Mouse (Mus musculus) urinary bladder, adult 18-20 months (tissue): ENCODE results near the gene Gramd4.

Experiments
- DNase-seq, 2 experiments: peaks; one replicate each; pipeline ENCODE4 v3.0.0; 2022; ENCODE audit warnings: low spot score in 2 of 2, mixed read lengths in 2 of 2

Gene Gramd4

GRCm38 (mm10) chr15:86070368-86070767 lies 12.9 kb downstream of the Gramd4 start:
- DNase-seq, result no peak

DNA sequence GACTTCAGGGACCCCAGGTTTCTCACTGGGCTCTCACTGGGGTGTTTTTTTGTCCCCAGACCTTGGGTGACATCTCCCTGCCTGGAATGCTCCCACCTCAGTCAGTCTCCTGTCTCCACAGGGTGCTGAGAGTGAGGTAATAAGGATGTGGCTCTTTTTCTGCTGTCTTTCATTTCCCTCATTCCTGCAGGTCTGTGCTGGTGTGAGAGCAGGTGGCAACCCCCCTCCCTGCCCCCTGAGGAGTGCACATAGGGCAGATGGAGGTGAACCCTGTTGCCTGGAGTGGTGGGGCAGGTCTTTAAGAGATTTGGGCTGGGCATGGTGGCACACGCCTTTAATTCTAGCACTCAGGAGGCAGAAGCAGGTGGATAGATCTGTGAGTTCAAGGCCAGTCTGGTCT lies 13.7 kb downstream of the Gramd4 start:
- DNase-seq, result no peak

- DNase-seq, result no peak
Measured at GRCm38 (mm10) chr15:86074171-86074937, 16.9 kb downstream of the Gramd4 start.

DNA sequence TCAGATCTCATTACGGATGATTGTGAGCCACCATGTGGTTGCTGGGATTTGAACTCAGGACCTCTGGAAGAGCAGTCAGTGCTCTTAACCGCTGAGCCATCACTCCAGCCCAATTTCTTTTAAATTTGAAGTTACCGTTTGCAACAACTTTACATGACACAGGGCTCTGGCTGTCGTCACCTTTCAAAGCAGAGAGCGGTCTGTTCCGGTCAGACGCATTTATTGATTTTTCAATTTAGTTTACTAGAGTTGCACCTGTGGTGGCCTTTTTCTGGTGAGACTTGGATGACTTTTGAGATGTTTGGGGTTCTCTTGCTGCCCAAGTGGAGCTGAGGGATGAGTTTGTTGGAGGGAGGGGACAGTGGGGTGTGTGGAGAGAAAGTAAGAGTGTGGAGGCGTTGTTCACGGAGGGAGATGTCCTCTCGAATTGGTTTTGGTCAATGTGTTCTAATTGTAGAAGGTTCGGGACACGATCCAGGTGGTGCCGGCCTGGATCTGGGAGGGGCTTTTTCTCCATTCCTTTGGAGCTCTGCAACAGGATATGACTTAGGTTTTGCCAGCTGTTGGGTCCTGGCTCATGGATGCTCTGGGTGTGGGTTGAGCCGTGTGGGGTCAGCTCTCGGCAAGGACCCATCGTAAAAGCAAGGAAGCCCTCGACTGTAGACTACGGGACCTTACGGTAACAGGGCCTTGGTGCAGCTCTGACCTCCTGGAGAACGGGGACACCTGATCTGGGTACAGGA lies 18.0 kb downstream of the Gramd4 start:
- DNase-seq, result no peak

- DNase-seq, result no peak
Measured at GRCm38 (mm10) chr15:86076048-86076315, 18.5 kb downstream of the Gramd4 start.

GRCm38 (mm10) chr15:86076378-86076777 lies 18.9 kb downstream of the Gramd4 start:
- DNase-seq, result no peak

- no peak for DNase-seq
Measured at GRCm38 (mm10) chr15:86077934-86078333, 20.4 kb downstream of the Gramd4 start.

GRCm38 (mm10) chr15:86078481-86079216 lies 21.2 kb downstream of the Gramd4 start:
- no peak for DNase-seq

DNA sequence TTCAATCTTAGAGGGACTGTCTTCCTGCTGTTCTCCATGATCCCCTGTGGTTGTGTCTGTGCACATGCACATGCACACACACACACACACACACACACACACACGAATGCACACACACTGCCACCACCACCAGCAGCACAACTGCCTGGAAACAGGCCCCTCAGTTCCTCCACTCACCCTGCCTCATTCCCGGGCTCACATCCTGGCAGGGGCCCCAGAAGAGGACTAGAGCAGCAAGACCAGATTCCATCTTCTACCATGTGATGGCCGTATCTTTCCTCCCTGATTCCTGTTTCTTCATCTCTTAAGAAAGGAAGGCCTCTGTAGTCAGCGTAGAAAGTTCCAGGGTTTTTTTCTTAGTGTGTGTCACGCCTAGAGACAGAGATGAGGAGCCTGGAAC lies 22.0 kb downstream of the Gramd4 start:
- no peak for DNase-seq

GRCm38 (mm10) chr15:86079876-86080275 lies 22.4 kb downstream of the Gramd4 start:
- no peak for DNase-seq

- no peak for DNase-seq
Measured at GRCm38 (mm10) chr15:86080408-86080807, 22.9 kb downstream of the Gramd4 start.

- no peak for DNase-seq
Measured at GRCm38 (mm10) chr15:86081654-86082053, 24.2 kb downstream of the Gramd4 start.

- no peak for DNase-seq
Measured at GRCm38 (mm10) chr15:86082551-86082961, 25.1 kb downstream of the Gramd4 start.

GRCm38 (mm10) chr15:86083261-86083741 lies 25.8 kb downstream of the Gramd4 start:
- DNase-seq, result no peak

DNA sequence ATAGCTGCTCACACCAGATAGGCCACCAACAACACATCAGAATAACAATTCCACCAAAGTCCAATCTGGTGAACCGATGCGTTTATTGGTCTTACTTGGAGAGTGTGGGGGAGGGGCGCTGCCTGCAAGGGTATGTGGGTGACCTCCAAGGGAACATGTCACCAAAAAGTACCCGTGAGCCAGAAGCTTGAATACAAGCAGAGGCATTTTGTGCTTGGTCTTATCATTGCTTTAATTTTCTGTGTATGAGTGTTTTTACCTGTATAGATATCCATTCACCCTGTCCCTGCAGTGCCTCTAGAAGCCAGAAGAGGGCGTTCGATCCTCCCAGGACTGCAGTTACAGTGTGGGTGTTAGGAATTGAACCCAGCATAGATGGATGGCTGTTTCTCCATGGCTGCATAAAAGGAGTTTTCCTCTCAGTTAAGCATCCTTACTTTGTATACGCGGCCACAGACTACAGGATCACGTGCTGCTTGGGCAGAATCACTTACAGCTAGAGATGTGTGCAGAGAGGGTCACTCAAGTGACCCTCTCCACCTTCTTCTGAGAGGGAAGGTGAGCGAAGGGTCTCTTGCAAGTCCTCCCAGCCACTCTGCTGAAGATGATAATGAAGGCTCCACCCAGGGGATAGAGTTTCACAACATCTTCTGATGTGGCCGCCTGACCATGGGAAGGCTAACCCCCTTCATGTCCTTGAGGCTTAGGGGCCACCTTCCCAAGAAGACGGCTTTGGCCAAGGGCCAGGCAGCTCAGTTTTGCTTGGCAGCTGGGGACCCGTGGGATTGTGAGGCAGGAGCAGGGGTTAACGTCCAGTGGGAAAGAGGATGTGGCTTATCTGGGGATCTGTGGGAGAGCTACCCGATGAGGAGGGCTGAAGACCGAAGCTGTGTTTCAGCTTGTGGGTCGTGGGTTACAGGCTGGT lies 28.1 kb downstream of the Gramd4 start:
- no peak for DNase-seq

DNA sequence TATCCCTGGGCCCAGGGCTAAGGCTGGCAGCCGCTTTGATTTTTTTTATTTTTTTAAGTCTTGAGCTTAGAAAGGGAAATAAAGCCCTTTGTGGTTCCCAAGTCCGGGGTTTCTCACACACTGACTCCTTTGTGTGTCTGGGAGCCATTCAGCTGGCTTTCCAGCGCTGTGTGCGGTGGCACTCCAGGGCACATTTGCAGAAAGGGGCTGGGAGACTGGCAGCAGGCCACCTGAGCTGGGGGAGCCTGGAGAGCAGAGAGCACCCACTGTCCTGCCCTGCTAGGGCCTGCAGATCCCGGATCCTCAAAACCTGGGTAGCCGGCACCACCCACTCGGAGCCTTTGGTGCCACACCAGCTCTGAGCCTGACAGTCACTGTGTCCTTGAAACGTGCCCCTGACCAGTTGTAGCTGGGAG lies 28.8 kb downstream of the Gramd4 start:
- DNase-seq, result no peak

- no peak for DNase-seq
Measured at GRCm38 (mm10) chr15:86087591-86088149, 30.2 kb downstream of the Gramd4 start.

GRCm38 (mm10) chr15:86088266-86088790 lies 30.8 kb downstream of the Gramd4 start:
- DNase-seq, result no peak

DNA sequence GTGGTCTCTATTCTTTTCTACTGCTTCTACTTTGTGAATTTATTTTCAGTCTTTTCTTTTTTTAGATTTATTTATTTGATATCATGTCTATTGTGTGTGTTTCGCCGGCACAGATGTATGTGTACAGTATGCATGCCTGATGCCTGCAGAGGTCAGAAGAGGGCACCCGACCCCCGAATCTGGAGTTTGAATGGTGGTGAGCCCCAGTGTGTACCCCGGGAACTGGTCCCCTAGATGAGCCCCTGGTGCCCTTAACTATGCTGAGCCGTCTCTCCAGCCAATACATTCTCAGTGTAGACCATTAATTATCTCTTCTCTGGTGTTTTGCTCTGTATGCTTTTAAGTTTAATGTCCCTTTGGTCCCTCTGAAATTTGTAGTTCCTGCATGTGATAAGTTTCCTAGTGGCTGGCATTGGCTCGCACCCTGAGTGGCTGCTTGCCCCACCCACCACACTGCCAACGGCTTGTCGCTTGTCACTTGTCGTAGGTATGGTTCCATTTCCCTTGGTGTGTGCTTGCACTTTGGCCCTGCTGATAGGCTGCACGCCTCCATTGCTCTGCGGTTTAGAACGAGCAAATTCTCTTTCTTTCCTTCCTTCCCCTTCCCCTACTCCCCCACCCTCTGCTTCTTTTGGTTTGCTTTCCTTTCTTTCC lies 31.7 kb downstream of the Gramd4 start:
- DNase-seq, result no peak

DNA sequence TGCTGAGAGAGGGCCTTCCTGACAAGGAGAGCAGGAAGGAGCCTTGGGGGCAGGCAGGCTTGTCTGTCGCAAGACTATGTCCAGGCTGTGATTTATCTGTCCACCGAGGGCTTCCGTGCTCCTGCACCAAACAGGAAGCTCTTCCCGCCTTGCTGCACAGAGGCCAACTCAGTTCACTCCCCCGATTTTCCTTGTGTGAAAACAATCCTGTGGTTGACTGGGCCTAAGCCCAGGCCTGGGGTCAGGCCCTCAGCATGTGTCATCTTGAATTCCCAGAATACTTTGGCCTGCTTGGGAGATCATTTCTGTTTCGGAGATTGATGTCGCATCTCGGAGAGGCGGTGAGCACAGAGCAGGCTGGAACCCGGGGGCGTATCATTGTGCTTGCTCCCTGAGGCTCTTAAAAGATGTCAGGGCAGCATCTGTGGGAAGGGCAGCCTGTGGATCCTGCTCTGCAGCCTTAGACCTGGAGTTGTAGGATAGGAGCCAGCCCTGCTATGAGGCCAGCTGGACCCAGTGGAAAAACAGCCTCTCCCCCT lies 32.6 kb downstream of the Gramd4 start:
- peak in 1 of 2 experiments; percentile 60 for DNase-seq
